Comparison of ENCODE assay signal across 16 mouse cellular contexts in genomic region chr1:62774288-62775218, GRCm38 (mm10).
DNase-seq lines count a peak whose midpoint lies in the region; ATAC-seq and TF ChIP-seq lines count a peak whose summit lies in the region.
"Had no signal": no experiment of that assay in that cellular context is flagged by ENCODE, and none has a peak within 500 bp of the region (broad histone marks: within the 10 kb centered on the region; RNA-seq: fewer than 3 reads in every experiment).

No protein-coding gene starts in this region.

- ATAC-seq in intestine, postnatal 0 days: no peak
- ATAC-seq in intestine, embryonic 16.5 days: no peak
- ATAC-seq in hematopoietic stem cell, adult 5-6 weeks (replicated peaks in 1 of 2; ENCODE audit: insufficient read depth in 1 of 2, low FRiP score in 2 of 2, low TSS enrichment in 1 of 2, low read depth in 1 of 2, poor library complexity in 2 of 2, severe bottlenecking in 2 of 2): peak; percentile 54 to 60
- ATAC-seq: forebrain, embryonic 13.5 days; midbrain, embryonic 13.5 days had no signal

- H3K36me3 ChIP-seq in intestine, postnatal 0 days (ENCODE audit: control insufficient read depth, insufficient read depth): no peaks in the 10 kb centered on the region
- peaks cover 9% of the 10 kb centered on the region; the same call in 1 of the 2 replicates for H3K36me3 ChIP-seq in intestine, embryonic 16.5 days (ENCODE audit: control insufficient read depth, insufficient read depth, low read length)
- peaks cover 55% of the 10 kb centered on the region for H3K36me3 ChIP-seq in E14TG2a.4 (ENCODE audit: insufficient read depth, low read length)

- H3K4me1 ChIP-seq in intestine, postnatal 0 days (replicated peaks; ENCODE audit: control insufficient read depth, insufficient read depth, low read length): no peaks in the 10 kb centered on the region
- peaks cover 12% of the 10 kb centered on the region for H3K4me1 ChIP-seq in intestine, embryonic 16.5 days (ENCODE audit: control insufficient read depth, insufficient read depth, low read length)
- peaks cover 98% of the 10 kb centered on the region for H3K4me1 ChIP-seq in E14TG2a.4 (replicated peaks; ENCODE audit: low read depth, low read length)

- no peaks in the 10 kb centered on the region for H3K27me3 ChIP-seq in intestine, postnatal 0 days (replicated peaks; ENCODE audit: control insufficient read depth, insufficient read depth, low read length)
- H3K27me3 ChIP-seq in intestine, embryonic 16.5 days (replicated peaks; ENCODE audit: control insufficient read depth, insufficient read depth, low read length): no peaks in the 10 kb centered on the region
- no peaks in the 10 kb centered on the region for H3K27me3 ChIP-seq in E14TG2a.4 (ENCODE audit: insufficient read depth, low read length)
- H3K27me3 ChIP-seq: forebrain, embryonic 13.5 days; hindbrain, embryonic 12.5 days; neural tube, embryonic 12.5 days had no signal

- 76% methylated on average over 11 of the region's 11 CpGs for WGBS in intestine, postnatal 0 days
- WGBS in intestine, embryonic 16.5 days: 75% methylated on average over 11 of the region's 11 CpGs

- peak; percentile 33 for DNase-seq in NIH3T3 (ENCODE audit: low read depth)
- DNase-seq in ovary, postnatal 14 days (ENCODE audit: low spot score): no peak
- no peak for DNase-seq in c-Kit-positive CD71-positive TER-119-positive erythroid progenitor cells, embryonic 14.5 days (ENCODE audit: low spot score)
- DNase-seq: cerebellum, postnatal 25 days; gastrocnemius, postnatal 14 days; kidney, adult 9 months; layer of hippocampus, adult 9-11 months; lung, embryonic 14.5 days had no signal

- no peak overlapping the region for H3K4me3 ChIP-seq in intestine, postnatal 0 days (ENCODE audit: low read depth, low read length)
- no peak overlapping the region for H3K4me3 ChIP-seq in intestine, embryonic 16.5 days (ENCODE audit: low read length)
- H3K4me3 ChIP-seq in E14TG2a.4 (replicated peaks; ENCODE audit: low read length): peak overlapping the region; percentile 57
- H3K4me3 ChIP-seq: forebrain, embryonic 13.5 days; hindbrain, embryonic 12.5 days; midbrain, embryonic 13.5 days; neural tube, embryonic 12.5 days had no signal

- peak; percentile 36 for TF ChIP-seq CTCF in intestine, postnatal 0 days (IDR thresholded peaks at IDR 0.05; ENCODE audit: low read depth)
- peak; percentile 23 for TF ChIP-seq CTCF in E14TG2a.4 (conservative IDR thresholded peaks at IDR 0.05; ENCODE audit: low read length)

- H3K9ac ChIP-seq in intestine, postnatal 0 days (ENCODE audit: low read depth, low read length): no peak overlapping the region
- no peak overlapping the region for H3K9ac ChIP-seq in intestine, embryonic 16.5 days (ENCODE audit: low read depth, low read length)
- H3K9ac ChIP-seq: forebrain, embryonic 13.5 days; hindbrain, embryonic 12.5 days; lung, embryonic 14.5 days; midbrain, embryonic 13.5 days; neural tube, embryonic 12.5 days had no signal

- H3K9me3 ChIP-seq in intestine, postnatal 0 days (ENCODE audit: control insufficient read depth): no peaks in the 10 kb centered on the region
- H3K9me3 ChIP-seq in intestine, embryonic 16.5 days (ENCODE audit: control insufficient read depth, low read length): no peaks in the 10 kb centered on the region
- H3K9me3 ChIP-seq in E14TG2a.4 (ENCODE audit: low read length): no peaks in the 10 kb centered on the region
- H3K9me3 ChIP-seq: forebrain, embryonic 13.5 days; hindbrain, embryonic 12.5 days; midbrain, embryonic 13.5 days; neural tube, embryonic 12.5 days had no signal

- H3K27ac ChIP-seq in intestine, postnatal 0 days (ENCODE audit: low read depth, low read length): no peak overlapping the region
- H3K27ac ChIP-seq in intestine, embryonic 16.5 days (ENCODE audit: low read length): no peak overlapping the region
- H3K27ac ChIP-seq: forebrain, embryonic 13.5 days; hindbrain, embryonic 12.5 days; midbrain, embryonic 13.5 days; neural tube, embryonic 12.5 days had no signal

- no peak overlapping the region for H3K4me2 ChIP-seq in intestine, postnatal 0 days (replicated peaks; ENCODE audit: low read depth)
- no peak overlapping the region for H3K4me2 ChIP-seq in intestine, embryonic 16.5 days (ENCODE audit: low read depth, low read length)
- H3K4me2 ChIP-seq: forebrain, embryonic 13.5 days; hindbrain, embryonic 12.5 days; lung, embryonic 14.5 days; midbrain, embryonic 13.5 days; neural tube, embryonic 12.5 days had no signal

Comparison
In these comparisons a context has a peak if more than half of its experiments do, and no peak if none do; other contexts are left out.
1. ATAC-seq: peak in hematopoietic stem cell, adult 5-6 weeks (2 of 2); none in intestine, postnatal 0 days (single experiment) and intestine, embryonic 16.5 days (single experiment).